Mouse (Mus musculus): Measurements from ENCODE around the gene Chst5. TPM values are rescaled to one million over a fixed set of nuclear protein-coding genes. Genes with fewer than 3 reads are reported as not detected.
A peak's percentile ranks its signal among the peaks of the same experiment; 100 is the strongest.

The Chst5 gene
- polyA plus RNA-seq, 1 experiment from 2014 or later: 1.9 TPM

GRCm38 (mm10) chr8:111933348-111934076 lies 23.3 kb upstream of the Chst5 start, which contains the start of gene Tmem231:
TSS of gene Tmem231 (minus strand) at chr8:111933881.
- peak within 1 kb of the TSS; percentile 92 for H3K4me2 ChIP-seq (ENCODE audit: low read depth, low read length, severe bottlenecking)
- WGBS: 1% methylated on average over 53 of the region's 53 CpGs
- peak within 1 kb of the TSS; percentile 90 for H3K9ac ChIP-seq (ENCODE audit: low read length)
- no peaks in the 10 kb centered on the region for H3K9me3 ChIP-seq (ENCODE audit: control insufficient read depth, low read length)
- peaks cover 9% of the 10 kb centered on the region for H3K4me1 ChIP-seq (replicated peaks; ENCODE audit: control insufficient read depth, insufficient read depth, low read length)
- H3K27ac ChIP-seq (ENCODE audit: low read depth, low read length): peak within 1 kb of the TSS; percentile 81
- no peaks in the 10 kb centered on the region for H3K27me3 ChIP-seq (ENCODE audit: control insufficient read depth, insufficient read depth, low read length)
- DNase-seq (ENCODE audit: low spot score) (peak; percentile 94), ATAC-seq (replicated peaks; ENCODE audit: low FRiP score) (peak; percentile 100)
- H3K36me3 ChIP-seq (ENCODE audit: control insufficient read depth, insufficient read depth, low read length): no peaks in the 10 kb centered on the region
- peak within 1 kb of the TSS; percentile 76 for H3K4me3 ChIP-seq (ENCODE audit: low read depth, low read length)

- Histone ChIP-seq H3K27me3 (ENCODE audit: control insufficient read depth, insufficient read depth, low read length) (no peaks in the 10 kb centered on the region), H3K4me1 (replicated peaks; ENCODE audit: control insufficient read depth, insufficient read depth, low read length) (peaks cover 9% of the 10 kb centered on the region), H3K27ac (ENCODE audit: low read depth, low read length) (peak overlapping the region; percentile 81), H3K4me3 (ENCODE audit: low read depth, low read length) (peak overlapping the region; percentile 76), H3K9me3 (ENCODE audit: control insufficient read depth, low read length) (no peaks in the 10 kb centered on the region), H3K36me3 (ENCODE audit: control insufficient read depth, insufficient read depth, low read length) (no peaks in the 10 kb centered on the region), H3K9ac (ENCODE audit: low read length) (peak overlapping the region; percentile 90), H3K4me2 (ENCODE audit: low read depth, low read length, severe bottlenecking) (peak overlapping the region; percentile 92)
- DNase-seq (ENCODE audit: low spot score) (peak; percentile 63), ATAC-seq (replicated peaks; ENCODE audit: low FRiP score) (peak; percentile 28; the same call in 1 of the 2 replicates)
- WGBS: 27% methylated on average over 19 of the region's 19 CpGs
Measured at GRCm38 (mm10) chr8:111932580-111933336, 22.5 kb upstream of the Chst5 start.

GRCm38 (mm10) chr8:111931721-111932120 lies 21.5 kb upstream of the Chst5 start:
- H3K27ac ChIP-seq (ENCODE audit: low read depth, low read length): no peak overlapping the region
- no peak overlapping the region for H3K4me3 ChIP-seq (ENCODE audit: low read depth, low read length)
- H3K27me3 ChIP-seq (ENCODE audit: control insufficient read depth, insufficient read depth, low read length): no peaks in the 10 kb centered on the region
- no peaks in the 10 kb centered on the region for H3K9me3 ChIP-seq (ENCODE audit: control insufficient read depth, low read length)
- H3K9ac ChIP-seq (ENCODE audit: low read length): no peak overlapping the region
- ATAC-seq (replicated peaks; ENCODE audit: low FRiP score): no peak
- WGBS: 88% methylated on average over 16 of the region's 16 CpGs
- no peak for DNase-seq (ENCODE audit: low spot score)
- no peak overlapping the region; the same call in 1 of the 2 replicates for H3K4me2 ChIP-seq (ENCODE audit: low read depth, low read length, severe bottlenecking)
- H3K4me1 ChIP-seq (replicated peaks; ENCODE audit: control insufficient read depth, insufficient read depth, low read length): peaks cover 9% of the 10 kb centered on the region
- H3K36me3 ChIP-seq (ENCODE audit: control insufficient read depth, insufficient read depth, low read length): no peaks in the 10 kb centered on the region

GRCm38 (mm10) chr8:111929648-111930344 lies 19.5 kb upstream of the Chst5 start:
- H3K9ac ChIP-seq (ENCODE audit: low read length): no peak overlapping the region
- ATAC-seq (replicated peaks; ENCODE audit: low FRiP score) (no peak), DNase-seq (ENCODE audit: low spot score) (no peak)
- peaks cover 9% of the 10 kb centered on the region for H3K4me1 ChIP-seq (replicated peaks; ENCODE audit: control insufficient read depth, insufficient read depth, low read length)
- H3K36me3 ChIP-seq (ENCODE audit: control insufficient read depth, insufficient read depth, low read length): no peaks in the 10 kb centered on the region
- H3K9me3 ChIP-seq (ENCODE audit: control insufficient read depth, low read length): no peaks in the 10 kb centered on the region
- no peak overlapping the region for H3K4me3 ChIP-seq (ENCODE audit: low read depth, low read length)
- H3K27ac ChIP-seq (ENCODE audit: low read depth, low read length): no peak overlapping the region
- no peaks in the 10 kb centered on the region for H3K27me3 ChIP-seq (ENCODE audit: control insufficient read depth, insufficient read depth, low read length)
- H3K4me2 ChIP-seq (ENCODE audit: low read depth, low read length, severe bottlenecking): no peak overlapping the region
- 75% methylated on average over 8 of the region's 8 CpGs for WGBS

- 84% methylated on average over 7 of the region's 7 CpGs for WGBS
- no peaks in the 10 kb centered on the region for H3K27me3 ChIP-seq (ENCODE audit: control insufficient read depth, insufficient read depth, low read length)
- no peaks in the 10 kb centered on the region for H3K4me1 ChIP-seq (replicated peaks; ENCODE audit: control insufficient read depth, insufficient read depth, low read length)
- ATAC-seq (replicated peaks; ENCODE audit: low FRiP score) (no peak), DNase-seq (ENCODE audit: low spot score) (no peak)
- no peak overlapping the region for H3K27ac ChIP-seq (ENCODE audit: low read depth, low read length)
- H3K9me3 ChIP-seq (ENCODE audit: control insufficient read depth, low read length): no peaks in the 10 kb centered on the region
- no peak overlapping the region for H3K4me2 ChIP-seq (ENCODE audit: low read depth, low read length, severe bottlenecking)
- no peak overlapping the region for H3K9ac ChIP-seq (ENCODE audit: low read length)
- no peaks in the 10 kb centered on the region for H3K36me3 ChIP-seq (ENCODE audit: control insufficient read depth, insufficient read depth, low read length)
- no peak overlapping the region for H3K4me3 ChIP-seq (ENCODE audit: low read depth, low read length)
Measured at GRCm38 (mm10) chr8:111924976-111925375, 14.7 kb upstream of the Chst5 start.

GRCm38 (mm10) chr8:111923383-111923804 lies 13.1 kb upstream of the Chst5 start:
- no peaks in the 10 kb centered on the region for H3K27me3 ChIP-seq (ENCODE audit: control insufficient read depth, insufficient read depth, low read length)

GRCm38 (mm10) chr8:111920971-111921370 lies 10.7 kb upstream of the Chst5 start:
- no peak overlapping the region for H3K27ac ChIP-seq (ENCODE audit: low read depth, low read length)
- no peak overlapping the region for H3K4me3 ChIP-seq (ENCODE audit: low read depth, low read length)
- no peak for DNase-seq (ENCODE audit: low spot score)
- 89% methylated on average over 4 of the region's 4 CpGs for WGBS
- H3K9ac ChIP-seq (ENCODE audit: low read length): no peak overlapping the region
- H3K4me2 ChIP-seq (ENCODE audit: low read depth, low read length, severe bottlenecking): no peak overlapping the region
- no peaks in the 10 kb centered on the region for H3K27me3 ChIP-seq (ENCODE audit: control insufficient read depth, insufficient read depth, low read length)
- no peaks in the 10 kb centered on the region for H3K9me3 ChIP-seq (ENCODE audit: control insufficient read depth, low read length)
- ATAC-seq (replicated peaks; ENCODE audit: low FRiP score): no peak
- H3K4me1 ChIP-seq (replicated peaks; ENCODE audit: control insufficient read depth, insufficient read depth, low read length): no peaks in the 10 kb centered on the region
- H3K36me3 ChIP-seq (ENCODE audit: control insufficient read depth, insufficient read depth, low read length): no peaks in the 10 kb centered on the region

More at GRCm38 (mm10) chr8:111923383-111923804, 13.1 kb upstream of the Chst5 start:
- H3K27ac ChIP-seq (ENCODE audit: low read depth, low read length): no peak overlapping the region
- no peaks in the 10 kb centered on the region for H3K9me3 ChIP-seq (ENCODE audit: control insufficient read depth, low read length)
- H3K9ac ChIP-seq (ENCODE audit: low read length): no peak overlapping the region
- DNase-seq (ENCODE audit: low spot score) (no peak), ATAC-seq (replicated peaks; ENCODE audit: low FRiP score) (no peak)
- 31% methylated on average over 10 of the region's 10 CpGs for WGBS
- H3K4me2 ChIP-seq (ENCODE audit: low read depth, low read length, severe bottlenecking): no peak overlapping the region
- H3K4me3 ChIP-seq (ENCODE audit: low read depth, low read length): no peak overlapping the region
- no peaks in the 10 kb centered on the region for H3K36me3 ChIP-seq (ENCODE audit: control insufficient read depth, insufficient read depth, low read length)
- H3K4me1 ChIP-seq (replicated peaks; ENCODE audit: control insufficient read depth, insufficient read depth, low read length): no peaks in the 10 kb centered on the region

GRCm38 (mm10) chr8:111919663-111920062 lies 9.4 kb upstream of the Chst5 start:
- no peak overlapping the region for H3K9ac ChIP-seq (ENCODE audit: low read length)
- H3K4me3 ChIP-seq (ENCODE audit: low read depth, low read length): no peak overlapping the region
- H3K36me3 ChIP-seq (ENCODE audit: control insufficient read depth, insufficient read depth, low read length): no peaks in the 10 kb centered on the region
- no peaks in the 10 kb centered on the region for H3K27me3 ChIP-seq (ENCODE audit: control insufficient read depth, insufficient read depth, low read length)
- WGBS: 88% methylated on average over 2 of the region's 2 CpGs
- H3K9me3 ChIP-seq (ENCODE audit: control insufficient read depth, low read length): no peaks in the 10 kb centered on the region
- DNase-seq (ENCODE audit: low spot score): no peak
- H3K27ac ChIP-seq (ENCODE audit: low read depth, low read length): no peak overlapping the region
- ATAC-seq (replicated peaks; ENCODE audit: low FRiP score): no peak
- H3K4me1 ChIP-seq (replicated peaks; ENCODE audit: control insufficient read depth, insufficient read depth, low read length): no peaks in the 10 kb centered on the region
- no peak overlapping the region for H3K4me2 ChIP-seq (ENCODE audit: low read depth, low read length, severe bottlenecking)

Measured in forebrain, embryonic 11.5 days (tissue).